Mouse (Mus musculus): ENCODE data around the gene Trappc6a.
A peak's percentile ranks its signal among the peaks of the same experiment; 100 is the strongest.

Gene Trappc6a

GRCm38 (mm10) chr7:19523757-19524419, 15.7 kb downstream of the Trappc6a start:
- peak; percentile 58 to 61 for DNase-seq (ENCODE audit: low spot score in 2 of 2)

DNA sequence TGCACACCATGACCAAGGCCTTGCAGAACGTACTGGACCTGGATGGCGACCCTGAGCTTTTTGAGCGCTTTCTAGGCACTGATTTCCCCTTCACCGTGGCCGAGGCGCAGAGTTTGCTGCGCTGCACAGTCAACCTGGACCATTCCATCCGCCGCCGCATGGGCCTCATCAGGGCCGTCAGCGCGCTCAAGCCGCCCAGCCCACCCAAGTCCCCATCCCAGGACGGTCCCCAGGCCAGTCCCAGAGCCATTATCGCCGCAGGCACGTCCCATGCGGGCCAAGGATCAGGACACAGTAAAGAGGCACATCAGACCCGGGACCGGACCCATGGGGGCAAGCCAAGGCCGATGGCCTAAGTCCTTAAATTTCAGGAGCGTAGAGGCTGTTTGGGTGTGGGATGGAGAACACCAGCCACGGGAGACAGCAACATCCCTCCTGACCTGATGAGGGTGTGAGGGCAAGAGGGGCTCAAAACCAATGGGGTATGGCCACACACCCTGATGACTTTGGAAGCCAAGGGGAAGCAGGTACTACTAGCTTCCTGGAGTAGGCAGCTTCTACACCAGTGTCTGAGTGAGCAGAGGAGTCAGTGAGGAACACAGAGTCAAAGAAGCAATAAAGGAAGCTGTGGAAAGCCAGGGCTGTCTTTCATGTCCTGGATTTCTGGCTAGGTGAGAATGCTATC, 16.4 kb downstream of the Trappc6a start:
- no peak for DNase-seq (ENCODE audit: low spot score in 2 of 2)

DNA sequence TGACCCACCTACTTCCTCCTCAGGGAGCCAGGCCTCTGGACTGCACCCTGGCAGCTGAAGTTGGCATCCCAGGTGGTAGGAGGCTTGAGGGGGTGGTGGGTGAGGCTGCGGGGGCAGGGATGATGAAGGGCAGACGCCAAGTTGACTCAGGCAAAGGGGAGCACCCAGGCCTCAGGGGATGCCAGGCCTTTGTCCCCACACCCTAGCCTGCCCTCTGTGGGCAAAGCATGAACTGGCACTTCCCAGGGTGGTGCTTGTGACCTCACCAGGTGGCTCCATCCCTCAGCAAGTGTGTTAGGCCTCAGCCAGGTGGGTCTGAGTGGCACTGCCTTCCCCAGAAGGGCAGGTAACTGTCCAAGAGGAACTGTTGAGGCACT, 16.9 kb downstream of the Trappc6a start:
- DNase-seq (ENCODE audit: low spot score in 2 of 2): no peak

DNA sequence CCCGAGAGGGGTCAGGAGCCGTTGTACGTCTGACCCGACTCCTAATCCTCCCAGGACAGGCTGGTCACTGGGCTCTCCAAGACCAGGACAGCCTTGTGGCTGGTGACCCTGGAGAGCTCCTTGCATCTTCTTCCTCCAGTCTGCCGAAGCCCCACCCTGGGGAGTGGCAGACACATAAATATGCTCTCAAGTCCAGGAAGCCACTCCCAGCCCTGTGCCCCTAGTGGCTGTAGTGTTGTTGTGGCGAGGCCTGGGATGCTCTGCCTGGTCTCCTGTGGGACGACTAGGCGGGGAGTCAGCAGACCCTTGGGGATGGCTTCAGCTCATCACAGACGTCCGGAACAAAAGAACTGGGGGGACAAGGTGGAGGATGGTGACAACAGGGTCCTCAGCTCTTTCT, 22.9 kb downstream of the Trappc6a start:
- DNase-seq (ENCODE audit: low spot score in 2 of 2): no peak

- DNase-seq (ENCODE audit: low spot score in 2 of 2): no peak
Measured at GRCm38 (mm10) chr7:19532240-19532639, 24.0 kb downstream of the Trappc6a start.

- DNase-seq (ENCODE audit: low spot score in 2 of 2): no peak
Measured at GRCm38 (mm10) chr7:19534676-19535075, 26.5 kb downstream of the Trappc6a start.

DNA sequence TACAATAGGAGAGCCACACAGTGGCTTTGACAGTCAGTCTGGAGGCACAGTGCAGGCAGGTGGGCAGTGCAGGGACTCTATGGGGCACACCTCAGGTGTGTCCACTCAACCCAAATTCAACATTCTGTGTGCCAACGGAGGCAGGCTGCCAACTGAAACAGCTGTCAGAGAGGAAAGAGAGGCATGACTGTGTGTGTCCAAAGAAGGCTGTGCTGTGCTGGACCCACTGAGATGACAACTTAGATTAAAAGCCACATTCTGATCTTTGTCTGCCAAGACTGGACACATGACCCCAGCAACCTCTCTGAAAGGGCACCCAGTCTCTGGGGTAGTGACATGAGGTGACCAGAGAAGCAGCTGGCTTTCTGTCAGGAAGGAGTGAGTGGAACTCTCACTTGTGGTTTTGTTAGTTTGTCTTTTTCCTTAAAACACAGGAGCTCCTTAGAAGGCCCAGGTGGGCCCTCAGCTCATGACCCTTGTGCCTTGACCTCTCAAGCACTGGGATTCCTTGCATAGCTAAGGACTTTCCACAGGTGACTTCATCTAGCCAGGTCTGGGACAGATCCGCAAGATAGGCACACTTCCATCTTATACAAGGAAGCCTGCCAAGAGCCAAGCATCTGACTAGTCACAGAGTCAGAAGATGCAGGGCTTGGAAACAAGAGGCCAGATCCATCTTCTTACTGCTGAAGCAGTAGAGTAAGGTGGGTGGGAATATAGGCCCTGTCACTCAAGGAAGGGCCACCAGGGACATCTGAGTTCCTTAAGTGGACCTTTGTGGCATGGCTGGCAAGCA, 32.8 kb downstream of the Trappc6a start:
- DNase-seq (ENCODE audit: low spot score in 2 of 2): no peak

DNA sequence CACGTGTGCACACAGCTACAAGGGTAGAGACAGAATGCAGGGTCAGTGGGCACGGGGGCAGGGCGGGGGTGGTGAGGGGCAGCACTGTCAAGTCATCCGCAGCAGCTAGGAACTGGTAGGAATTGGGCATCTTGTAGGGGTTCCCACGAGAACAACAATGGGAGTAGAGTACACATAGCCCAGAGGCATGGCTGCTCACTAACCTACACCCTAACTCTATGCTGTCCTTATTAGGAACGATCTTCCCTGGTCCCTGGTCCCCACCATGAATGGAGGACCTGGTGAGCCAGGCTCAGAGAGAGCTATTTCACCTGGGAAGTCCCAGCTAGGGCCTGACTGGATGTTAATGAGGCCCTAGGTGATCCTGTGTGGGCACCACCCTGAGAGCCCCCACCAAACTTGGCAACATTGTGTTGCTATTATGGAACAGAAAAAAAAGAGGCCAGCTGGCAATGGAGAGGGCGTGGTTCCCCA, 33.5 kb downstream of the Trappc6a start:
- no peak for DNase-seq (ENCODE audit: low spot score in 2 of 2)

DNA sequence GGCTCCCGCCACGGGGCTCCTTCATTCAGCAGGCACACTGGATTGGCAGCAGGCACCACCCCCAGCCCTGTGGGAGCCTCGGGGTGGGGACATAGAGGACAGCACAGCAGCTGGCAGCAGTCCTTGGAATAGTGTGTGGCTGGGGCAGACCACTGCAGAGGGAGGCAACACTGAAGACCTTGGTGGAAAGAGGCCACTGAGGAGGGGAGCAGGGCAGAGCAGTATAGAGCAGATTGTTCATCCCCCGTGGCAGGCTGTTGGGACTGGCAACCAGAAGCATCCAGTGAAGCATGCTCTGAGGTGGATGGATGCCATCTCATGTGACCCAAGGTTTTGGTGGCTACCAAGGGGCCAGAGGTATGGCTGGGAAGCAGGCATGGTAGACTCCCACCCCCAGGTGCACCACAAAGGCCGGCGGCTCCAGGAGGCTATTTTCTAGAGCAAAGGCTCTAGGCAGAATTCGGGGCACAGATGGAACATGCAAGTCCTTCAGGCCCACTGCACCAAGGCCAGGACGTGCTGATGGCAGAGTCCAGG, 34.0 kb downstream of the Trappc6a start:
- DNase-seq (ENCODE audit: low spot score in 2 of 2): no peak

DNA sequence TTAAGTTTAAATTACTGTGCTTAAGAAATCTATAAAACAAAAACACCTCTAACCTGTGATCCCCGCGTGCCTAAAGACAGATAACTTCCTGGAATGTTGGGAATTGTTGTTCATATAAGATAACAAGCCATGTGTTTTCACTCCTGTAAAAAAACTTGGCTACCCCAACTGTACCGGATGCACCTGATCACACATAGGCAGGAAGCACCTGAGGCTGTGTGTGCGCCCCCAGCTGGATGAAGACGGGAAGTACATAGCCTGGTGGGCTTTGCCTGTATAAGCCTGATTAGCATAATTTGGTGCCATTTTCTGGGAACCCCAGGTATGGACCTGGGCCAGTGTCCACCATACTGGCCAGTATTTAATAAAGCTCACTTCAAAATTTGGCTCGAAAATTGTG, 35.4 kb downstream of the Trappc6a start:
- DNase-seq (ENCODE audit: low spot score in 2 of 2): no peak

- DNase-seq (ENCODE audit: low spot score in 2 of 2): no peak
Measured at GRCm38 (mm10) chr7:19546007-19546406, 37.8 kb downstream of the Trappc6a start.

DNA sequence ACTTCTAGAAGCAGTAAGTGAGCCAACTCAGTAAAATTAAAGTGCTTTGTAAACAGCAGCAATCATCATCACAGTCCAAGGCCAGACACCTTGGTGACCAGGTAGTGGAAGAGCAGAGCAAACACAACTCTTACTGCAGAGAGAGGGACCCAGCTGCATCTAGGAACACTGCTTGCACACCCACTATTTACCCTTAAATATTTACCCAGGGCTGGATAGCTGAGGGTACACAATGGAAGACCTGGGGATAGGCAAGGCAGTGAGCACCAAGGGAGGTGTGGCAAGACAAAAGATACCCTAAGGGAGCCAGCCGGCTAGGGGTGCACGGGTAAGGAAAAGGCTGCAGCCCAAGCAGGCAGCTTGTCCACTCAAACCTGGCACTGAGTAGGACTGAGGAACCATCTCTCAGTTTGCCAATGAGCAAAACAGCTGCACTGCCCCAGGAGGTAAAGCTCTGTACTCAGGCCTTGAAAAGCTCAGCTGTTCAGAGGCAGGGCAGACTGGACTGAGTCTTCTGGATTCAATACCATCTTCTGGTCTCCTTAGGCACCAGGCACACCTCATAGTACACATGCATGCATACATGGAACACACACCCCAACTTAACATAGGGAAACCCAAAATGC, 39.3 kb downstream of the Trappc6a start:
- DNase-seq (ENCODE audit: low spot score in 2 of 2): no peak

DNA sequence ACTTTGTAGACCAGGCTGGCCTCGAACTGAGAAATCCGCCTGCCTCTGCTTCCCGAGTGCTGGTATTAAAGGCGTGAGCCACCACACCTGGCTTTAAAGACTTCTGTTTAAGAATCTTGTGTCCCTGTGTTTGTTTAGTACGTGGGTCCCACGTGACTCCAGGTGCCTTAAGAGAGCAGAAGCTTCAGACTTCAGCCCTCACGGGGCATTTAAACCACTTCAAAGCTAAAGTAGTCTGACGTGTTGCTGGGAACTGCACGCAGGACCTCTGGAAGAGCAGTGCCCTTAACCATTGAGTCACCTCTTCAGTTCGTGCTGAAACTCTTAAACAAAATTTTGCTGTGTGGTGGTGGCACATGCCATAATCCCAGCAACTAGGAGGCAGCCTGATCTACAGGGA, 41.2 kb downstream of the Trappc6a start:
- no peak for DNase-seq (ENCODE audit: low spot score in 2 of 2)

DNA sequence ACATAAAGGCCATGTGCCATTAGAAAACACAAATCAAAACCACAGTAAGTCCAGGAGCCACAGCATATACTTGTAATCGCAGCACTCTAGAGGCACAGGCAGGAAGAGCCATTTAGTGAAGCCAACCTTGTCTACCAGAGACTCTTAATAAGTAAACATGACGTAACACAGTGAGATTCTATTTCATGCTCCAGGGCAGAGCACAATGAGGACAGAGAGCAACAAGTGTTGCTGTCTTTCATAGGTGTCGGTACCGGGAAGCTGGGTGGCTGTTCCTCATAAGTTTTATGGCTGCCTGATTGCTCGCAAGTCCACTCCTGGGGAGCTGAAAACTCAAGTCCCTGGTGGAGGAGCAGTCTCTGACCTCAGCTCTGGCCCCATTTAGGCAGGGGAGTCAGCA, 43.4 kb downstream of the Trappc6a start:
- DNase-seq (ENCODE audit: low spot score in 2 of 2): no peak

DNA sequence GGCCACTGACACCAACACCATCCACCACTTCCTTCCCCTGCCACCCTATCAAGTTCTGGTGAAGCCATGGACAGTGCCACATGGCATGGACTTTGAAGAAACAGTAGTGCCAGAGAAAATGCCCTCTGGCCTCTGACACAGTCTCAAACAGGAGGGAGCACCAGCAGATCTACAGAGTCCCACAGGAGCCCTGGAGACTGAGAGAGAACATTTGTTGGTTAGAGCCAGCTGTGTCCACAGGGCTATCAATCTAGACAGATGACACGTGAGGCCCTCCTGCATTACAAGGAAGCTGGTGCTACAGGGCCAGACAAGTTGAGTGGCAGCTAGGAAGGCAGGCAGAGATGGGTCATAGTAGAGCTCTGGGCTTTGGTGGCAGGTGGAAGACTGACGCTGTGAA, 44.2 kb downstream of the Trappc6a start:
- DNase-seq (ENCODE audit: low spot score in 2 of 2): no peak

- DNase-seq (ENCODE audit: low spot score in 2 of 2): peak in 1 of 2 experiments; percentile 53
Measured at GRCm38 (mm10) chr7:19554168-19554567, 46.0 kb downstream of the Trappc6a start.

DNA sequence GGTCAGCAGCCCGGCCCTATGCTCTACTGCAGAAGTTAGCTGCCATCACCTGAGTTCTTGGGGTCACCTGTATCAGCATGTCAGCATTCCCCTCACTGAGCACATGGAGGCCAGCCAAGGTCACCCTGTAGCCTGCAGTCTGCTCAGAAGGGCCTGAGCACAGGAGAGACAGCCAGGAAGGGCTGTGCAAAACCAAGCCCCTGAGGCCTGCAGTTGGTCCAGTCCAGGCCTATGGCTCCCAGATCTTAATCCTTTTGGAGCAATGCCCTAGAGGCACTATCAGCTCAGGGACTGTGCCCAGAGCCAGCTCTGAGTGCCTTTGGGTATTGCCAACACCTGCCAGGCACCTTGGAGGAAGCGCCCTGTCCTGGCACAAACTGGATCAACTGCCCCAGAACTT, 48.9 kb downstream of the Trappc6a start:
- DNase-seq (ENCODE audit: low spot score in 2 of 2): no peak

GRCm38 (mm10) chr7:19557982-19558900, 50.0 kb downstream of the Trappc6a start:
- DNase-seq (ENCODE audit: low spot score in 2 of 2): no peak

DNA sequence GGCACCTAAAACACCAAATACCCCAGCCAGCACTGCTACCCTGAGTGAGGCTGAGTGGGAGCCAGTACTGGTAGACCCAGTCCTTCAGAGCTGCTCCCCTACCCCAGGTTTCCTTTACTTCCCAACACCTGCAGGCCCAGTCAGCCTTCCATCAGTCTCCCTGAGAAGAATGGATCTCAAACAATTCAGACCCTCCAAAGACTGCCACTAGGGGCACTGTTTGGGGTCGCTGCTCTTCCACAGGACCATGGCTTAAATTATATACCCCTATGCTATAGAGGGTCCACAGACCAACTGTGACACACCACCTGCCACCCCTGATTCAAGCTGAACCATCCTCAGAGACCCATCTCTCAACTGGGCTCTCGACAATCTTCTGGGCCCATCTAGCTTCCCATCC, 50.8 kb downstream of the Trappc6a start:
- DNase-seq (ENCODE audit: low spot score in 2 of 2): no peak

- no peak for DNase-seq (ENCODE audit: low spot score in 2 of 2)
Measured at GRCm38 (mm10) chr7:19560491-19561260, 52.5 kb downstream of the Trappc6a start.

All from frontal cortex, postnatal 14 days (tissue).